Mouse (Mus musculus): ENCODE measurements around the gene Rasal3. TPM values are rescaled to one million over a fixed set of nuclear protein-coding genes. Genes with fewer than 3 reads are reported as not detected.
A peak's percentile ranks its signal among the peaks of the same experiment; 100 is the strongest.

Gene Rasal3
- total and polyA plus RNA-seq, 2 experiments from 2014 or later: 0.80 to 3.8 TPM

DNA sequence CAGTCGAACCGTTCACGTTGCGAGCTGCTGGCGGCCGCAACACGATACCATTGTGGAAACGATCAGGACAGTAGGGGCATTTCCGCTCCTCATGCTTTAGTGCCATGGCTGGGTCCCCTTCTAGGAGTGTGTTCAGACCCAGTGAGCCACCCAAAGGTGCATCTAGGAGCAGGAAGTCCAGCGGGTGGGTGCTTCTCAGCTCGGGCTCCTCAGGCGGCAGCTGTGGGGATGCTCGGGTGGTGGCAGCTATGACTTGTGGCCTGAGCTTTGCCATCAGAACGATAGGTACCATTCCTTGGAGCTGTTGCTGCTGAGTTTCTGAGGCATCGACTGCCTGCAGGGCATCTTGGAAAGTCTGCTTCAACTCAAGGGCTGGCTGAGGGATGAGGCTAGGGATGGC, 26.9 kb downstream of the Rasal3 start:
- H3K27ac ChIP-seq (ENCODE audit: low read depth, low read length): no peak overlapping the region
- TF ChIP-seq CTCF (IDR thresholded peaks at IDR 0.05): no peak
- 90% methylated on average over 15 of the region's 15 CpGs for WGBS
- DNase-seq (ENCODE audit: low spot score): no peak
- no peaks in the 10 kb centered on the region for H3K27me3 ChIP-seq (ENCODE audit: insufficient read depth, low read length)
- H3K9me3 ChIP-seq (ENCODE audit: low read length): no peaks in the 10 kb centered on the region
- no peak overlapping the region for H3K4me3 ChIP-seq (ENCODE audit: low read depth, low read length)
- H3K4me2 ChIP-seq (ENCODE audit: low read depth, low read length, poor library complexity, severe bottlenecking): no peak overlapping the region
- no peak for ATAC-seq (ENCODE audit: low FRiP score)
- no peaks in the 10 kb centered on the region for H3K4me1 ChIP-seq (ENCODE audit: insufficient read depth, low read length)
- H3K36me3 ChIP-seq (ENCODE audit: insufficient read depth, low read length): peaks cover 30% of the 10 kb centered on the region
- no peak overlapping the region for H3K9ac ChIP-seq (replicated peaks; ENCODE audit: low read length, poor library complexity, severe bottlenecking)

DNA sequence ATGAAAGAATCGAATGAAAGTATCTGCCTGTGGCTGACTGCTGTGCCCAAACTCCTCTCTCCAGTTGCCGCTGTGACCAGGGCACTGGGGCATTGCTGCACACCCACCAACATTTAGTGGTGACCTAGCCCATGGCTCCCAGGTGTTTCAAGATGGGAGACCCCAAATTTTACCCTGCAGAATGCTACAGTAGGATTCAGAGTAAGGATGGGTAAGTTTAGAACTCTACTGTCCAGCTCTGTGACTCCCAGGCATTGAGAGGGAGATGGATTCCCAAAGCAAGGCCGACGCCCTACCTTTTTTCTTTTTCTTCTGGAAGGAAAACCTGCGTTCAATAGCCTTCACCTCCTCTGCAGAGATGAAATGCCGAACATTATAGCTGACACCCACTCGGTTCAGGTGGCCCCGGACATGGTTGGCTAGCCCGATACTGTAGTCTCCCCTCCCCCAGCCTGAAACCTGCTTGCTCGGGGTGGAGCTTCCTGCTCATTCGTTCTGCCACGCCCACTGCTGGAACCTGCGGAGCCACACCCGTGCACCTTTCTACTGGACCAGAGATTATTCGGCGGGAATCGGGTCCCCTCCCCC, 34.3 kb downstream of the Rasal3 start:
- Histone ChIP-seq H3K27me3 (ENCODE audit: insufficient read depth, low read length) (no peaks in the 10 kb centered on the region), H3K9me3 (ENCODE audit: low read length) (no peaks in the 10 kb centered on the region), H3K4me1 (ENCODE audit: insufficient read depth, low read length) (no peaks in the 10 kb centered on the region; the same call in 1 of the 2 replicates), H3K9ac (replicated peaks; ENCODE audit: low read length, poor library complexity, severe bottlenecking) (no peak overlapping the region), H3K4me3 (ENCODE audit: low read depth, low read length) (no peak overlapping the region), H3K4me2 (ENCODE audit: low read depth, low read length, poor library complexity, severe bottlenecking) (no peak overlapping the region), H3K27ac (ENCODE audit: low read depth, low read length) (no peak overlapping the region), H3K36me3 (ENCODE audit: insufficient read depth, low read length) (peaks cover 12% of the 10 kb centered on the region; the same call in 1 of the 2 replicates)
- WGBS: 27% methylated on average over 10 of the region's 17 CpGs
- no peak for TF ChIP-seq CTCF (IDR thresholded peaks at IDR 0.05)
- ATAC-seq (ENCODE audit: low FRiP score): no peak
- no peak for DNase-seq (ENCODE audit: low spot score)

DNA sequence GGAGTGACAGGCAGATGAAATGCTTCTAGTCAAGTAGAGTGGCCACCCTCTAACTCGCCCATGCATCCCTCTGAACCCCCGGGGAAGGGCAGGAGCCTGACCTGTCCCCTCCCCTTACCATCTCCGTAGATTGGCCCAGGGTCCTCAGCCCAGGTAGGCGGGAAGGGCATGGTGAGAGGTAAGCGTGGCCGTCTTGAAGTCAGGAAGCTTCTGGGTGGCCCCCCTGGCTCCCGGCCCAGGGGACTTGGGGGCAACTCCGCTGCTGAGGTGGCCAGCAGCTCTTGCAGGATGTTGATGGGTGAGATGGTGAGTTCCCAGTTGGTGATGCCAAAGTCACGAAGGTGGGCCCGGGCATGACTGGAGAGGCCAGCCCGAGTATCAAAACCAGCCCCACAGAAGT, 35.7 kb downstream of the Rasal3 start:
- no peak overlapping the region for H3K4me2 ChIP-seq (ENCODE audit: low read depth, low read length, poor library complexity, severe bottlenecking)
- H3K36me3 ChIP-seq (ENCODE audit: insufficient read depth, low read length): peaks cover 12% of the 10 kb centered on the region; the same call in 1 of the 2 replicates
- WGBS: 93% methylated on average over 11 of the region's 11 CpGs
- no peak for TF ChIP-seq CTCF (IDR thresholded peaks at IDR 0.05)
- H3K27ac ChIP-seq (ENCODE audit: low read depth, low read length): no peak overlapping the region
- H3K9me3 ChIP-seq (ENCODE audit: low read length): no peaks in the 10 kb centered on the region
- DNase-seq (ENCODE audit: low spot score): no peak
- H3K9ac ChIP-seq (replicated peaks; ENCODE audit: low read length, poor library complexity, severe bottlenecking): no peak overlapping the region
- ATAC-seq (ENCODE audit: low FRiP score): no peak
- H3K4me1 ChIP-seq (ENCODE audit: insufficient read depth, low read length): peaks cover 9% of the 10 kb centered on the region
- no peaks in the 10 kb centered on the region for H3K27me3 ChIP-seq (ENCODE audit: insufficient read depth, low read length)
- no peak overlapping the region for H3K4me3 ChIP-seq (ENCODE audit: low read depth, low read length)

DNA sequence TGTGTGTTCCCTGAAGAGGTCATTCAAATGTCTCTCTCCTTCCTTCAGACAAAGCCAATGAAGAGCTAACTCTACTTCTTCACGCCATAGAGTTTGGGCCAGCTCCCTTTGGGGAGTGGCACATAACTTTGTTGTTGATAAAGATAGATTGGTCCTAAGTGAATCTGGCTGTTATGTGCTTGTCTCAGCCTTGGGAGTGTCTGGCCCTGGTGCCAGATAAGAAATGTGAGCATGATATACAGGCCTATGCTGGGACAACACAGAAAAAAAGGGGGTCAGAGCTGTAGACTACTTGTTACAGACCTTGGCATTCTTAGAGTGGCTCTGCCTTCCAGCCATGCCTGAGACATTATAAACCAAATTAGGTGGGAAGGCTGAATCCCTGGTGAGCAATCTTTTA, 38.1 kb downstream of the Rasal3 start:
- WGBS: 93% methylated on average over 1 of the region's 1 CpGs
- no peak overlapping the region for H3K27ac ChIP-seq (ENCODE audit: low read depth, low read length)
- no peak overlapping the region for H3K4me2 ChIP-seq (ENCODE audit: low read depth, low read length, poor library complexity, severe bottlenecking)
- H3K9ac ChIP-seq (replicated peaks; ENCODE audit: low read length, poor library complexity, severe bottlenecking): no peak overlapping the region
- no peak overlapping the region for H3K4me3 ChIP-seq (ENCODE audit: low read depth, low read length)
- H3K27me3 ChIP-seq (ENCODE audit: insufficient read depth, low read length): no peaks in the 10 kb centered on the region
- no peak for DNase-seq (ENCODE audit: low spot score)
- no peak for TF ChIP-seq CTCF (IDR thresholded peaks at IDR 0.05)
- peaks cover 24% of the 10 kb centered on the region; the same call in 1 of the 2 replicates for H3K36me3 ChIP-seq (ENCODE audit: insufficient read depth, low read length)
- peaks cover 11% of the 10 kb centered on the region for H3K4me1 ChIP-seq (ENCODE audit: insufficient read depth, low read length)
- no peaks in the 10 kb centered on the region for H3K9me3 ChIP-seq (ENCODE audit: low read length)
- no peak for ATAC-seq (ENCODE audit: low FRiP score)

DNA sequence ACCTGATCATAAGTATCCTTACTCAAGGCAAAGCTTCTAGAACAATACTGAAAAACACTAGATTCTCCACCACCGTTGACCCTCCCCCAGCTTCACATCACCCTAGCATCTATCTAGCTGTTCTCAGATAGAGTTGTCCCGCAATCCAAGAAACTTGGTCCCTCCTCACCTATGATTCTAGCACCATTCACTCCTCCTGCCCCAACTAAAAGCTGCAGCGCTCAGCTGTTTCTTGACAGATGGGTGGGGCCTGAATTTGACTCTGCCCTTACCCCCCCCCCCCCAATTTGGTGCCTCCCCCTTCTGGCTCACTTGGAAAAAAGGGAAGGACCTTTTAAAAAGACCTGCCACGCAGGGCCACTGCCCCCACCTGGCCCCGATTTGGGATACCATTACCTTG, 38.5 kb downstream of the Rasal3 start:
- H3K27me3 ChIP-seq (ENCODE audit: insufficient read depth, low read length): no peaks in the 10 kb centered on the region
- 65% methylated on average over 5 of the region's 5 CpGs for WGBS
- H3K9ac ChIP-seq (replicated peaks; ENCODE audit: low read length, poor library complexity, severe bottlenecking): peak overlapping the region; percentile 93
- no peak for DNase-seq (ENCODE audit: low spot score)
- peak overlapping the region; percentile 73 for H3K27ac ChIP-seq (ENCODE audit: low read depth, low read length)
- no peak for TF ChIP-seq CTCF (IDR thresholded peaks at IDR 0.05)
- no peaks in the 10 kb centered on the region for H3K9me3 ChIP-seq (ENCODE audit: low read length)
- H3K4me3 ChIP-seq (ENCODE audit: low read depth, low read length): peak overlapping the region; percentile 90
- peaks cover 29% of the 10 kb centered on the region for H3K36me3 ChIP-seq (ENCODE audit: insufficient read depth, low read length)
- H3K4me1 ChIP-seq (ENCODE audit: insufficient read depth, low read length): peaks cover 11% of the 10 kb centered on the region
- peak overlapping the region; percentile 85 for H3K4me2 ChIP-seq (ENCODE audit: low read depth, low read length, poor library complexity, severe bottlenecking)
- ATAC-seq (ENCODE audit: low FRiP score): peak; percentile 15; the same call in 1 of the 2 replicates

DNA sequence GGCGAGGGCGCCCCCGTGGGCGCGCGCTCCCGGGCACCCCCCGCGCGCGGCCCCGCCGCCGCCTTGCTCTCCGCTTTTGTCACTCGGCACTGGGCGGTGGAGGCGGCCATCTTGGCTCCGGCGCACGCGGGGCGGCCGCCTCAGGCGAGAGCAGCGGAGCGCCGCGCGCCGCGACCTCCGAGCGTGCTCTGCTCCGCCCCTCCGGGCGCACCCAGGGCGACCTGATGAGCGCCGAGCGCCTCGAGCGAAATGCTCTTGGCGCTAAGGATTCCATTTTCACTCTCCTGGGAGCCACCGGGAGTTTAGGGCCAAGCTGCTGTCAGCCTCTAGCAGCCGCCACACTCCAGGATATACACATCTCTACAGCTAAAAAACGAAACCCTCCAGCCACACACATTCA, 39.1 kb downstream of the Rasal3 start:
- Histone ChIP-seq H3K4me3 (ENCODE audit: low read depth, low read length) (peak overlapping the region; percentile 90), H3K9me3 (ENCODE audit: low read length) (no peaks in the 10 kb centered on the region), H3K4me2 (ENCODE audit: low read depth, low read length, poor library complexity, severe bottlenecking) (peak overlapping the region; percentile 85), H3K36me3 (ENCODE audit: insufficient read depth, low read length) (peaks cover 33% of the 10 kb centered on the region), H3K27ac (ENCODE audit: low read depth, low read length) (peak overlapping the region; percentile 73), H3K4me1 (ENCODE audit: insufficient read depth, low read length) (peaks cover 11% of the 10 kb centered on the region), H3K27me3 (ENCODE audit: insufficient read depth, low read length) (no peaks in the 10 kb centered on the region), H3K9ac (replicated peaks; ENCODE audit: low read length, poor library complexity, severe bottlenecking) (peak overlapping the region; percentile 93)
- peak; percentile 38; the same call in 1 of the 2 replicates for TF ChIP-seq CTCF (IDR thresholded peaks at IDR 0.05)
- WGBS: 0% methylated on average over 42 of the region's 47 CpGs
- ATAC-seq (ENCODE audit: low FRiP score): peak; percentile 94
- peak; percentile 97 for DNase-seq (ENCODE audit: low spot score)
